Mouse (Mus musculus): ENCODE measurements around the gene Tomm40l. TPM values are rescaled to one million over a fixed set of nuclear protein-coding genes. Genes with fewer than 3 reads are reported as not detected.

Gene Tomm40l
- polyA plus RNA-seq, 1 experiment from 2014 or later, result 32.4 TPM

- Histone ChIP-seq H3K36me3 (ENCODE audit: control insufficient read depth, insufficient read depth, low read length) (no peaks in the 10 kb centered on the region), H3K27ac (ENCODE audit: low read depth, low read length) (no peak overlapping the region), H3K27me3 (replicated peaks; ENCODE audit: control insufficient read depth, insufficient read depth, low read length) (no peaks in the 10 kb centered on the region), H3K4me2 (0 out of 2 replicates have a peak overlapping the region, but pooled peaks have one; percentile 20), H3K9ac (ENCODE audit: low read depth, low read length) (no peak overlapping the region), H3K4me3 (ENCODE audit: low read depth, low read length) (no peak overlapping the region), H3K9me3 (ENCODE audit: control insufficient read depth, low read length) (no peaks in the 10 kb centered on the region), H3K4me1 (replicated peaks; ENCODE audit: control insufficient read depth, insufficient read depth, low read length) (peaks cover 5% of the 10 kb centered on the region; the same call in 1 of the 2 replicates)
- DNase-seq (ENCODE audit: low spot score) (no peak), ATAC-seq (replicated peaks; ENCODE audit: low FRiP score) (no peak)
- 51% methylated on average over 4 of the region's 4 CpGs for WGBS
Measured at GRCm38 (mm10) chr1:171226780-171227179, 4.5 kb upstream of the Tomm40l start.

- Histone ChIP-seq H3K27me3 (replicated peaks; ENCODE audit: control insufficient read depth, insufficient read depth, low read length) (no peaks in the 10 kb centered on the region), H3K27ac (ENCODE audit: low read depth, low read length) (peak within 1 kb of the TSS; percentile 88), H3K4me3 (ENCODE audit: low read depth, low read length) (peak within 1 kb of the TSS; percentile 41), H3K9ac (ENCODE audit: low read depth, low read length) (peak within 1 kb of the TSS; percentile 61), H3K4me2 (peak within 1 kb of the TSS; percentile 49), H3K36me3 (ENCODE audit: control insufficient read depth, insufficient read depth, low read length) (no peaks in the 10 kb centered on the region), H3K9me3 (ENCODE audit: control insufficient read depth, low read length) (no peaks in the 10 kb centered on the region), H3K4me1 (replicated peaks; ENCODE audit: control insufficient read depth, insufficient read depth, low read length) (peaks cover 10% of the 10 kb centered on the region)
- 69% methylated on average over 5 of the region's 5 CpGs for WGBS
- no peak for DNase-seq (ENCODE audit: low spot score)
- no peak for ATAC-seq (replicated peaks; ENCODE audit: low FRiP score)
Measured at GRCm38 (mm10) chr1:171224857-171225256, 2.5 kb upstream of the Tomm40l start, which contains the start of gene Apoa2. TSS of gene Apoa2 (plus strand) at chr1:171225054.

- H3K36me3 ChIP-seq (ENCODE audit: control insufficient read depth, insufficient read depth, low read length), result no peaks in the 10 kb centered on the region
- no peak for DNase-seq (ENCODE audit: low spot score)
- H3K9ac ChIP-seq (ENCODE audit: low read depth, low read length), result no peak overlapping the region
- no peak for ATAC-seq (replicated peaks; ENCODE audit: low FRiP score)
- H3K9me3 ChIP-seq (ENCODE audit: control insufficient read depth, low read length), result no peaks in the 10 kb centered on the region
- H3K27me3 ChIP-seq (replicated peaks; ENCODE audit: control insufficient read depth, insufficient read depth, low read length), result no peaks in the 10 kb centered on the region
- no peak overlapping the region; the same call in 1 of the 2 replicates for H3K4me2 ChIP-seq
- no peak overlapping the region for H3K4me3 ChIP-seq (ENCODE audit: low read depth, low read length)
- peaks cover 10% of the 10 kb centered on the region for H3K4me1 ChIP-seq (replicated peaks; ENCODE audit: control insufficient read depth, insufficient read depth, low read length)
- WGBS, result 64% methylated on average over 2 of the region's 2 CpGs
- peak overlapping the region; percentile 88 for H3K27ac ChIP-seq (ENCODE audit: low read depth, low read length)
Measured at GRCm38 (mm10) chr1:171223796-171224195, 1.5 kb upstream of the Tomm40l start.

GRCm38 (mm10) chr1:171223168-171223567 is 854 bp upstream of the Tomm40l start:
- Histone ChIP-seq H3K4me1 (replicated peaks; ENCODE audit: control insufficient read depth, insufficient read depth, low read length) (peaks cover 10% of the 10 kb centered on the region), H3K9me3 (ENCODE audit: control insufficient read depth, low read length) (no peaks in the 10 kb centered on the region), H3K4me3 (ENCODE audit: low read depth, low read length) (peak overlapping the region; percentile 68), H3K4me2 (peak overlapping the region; percentile 90), H3K27me3 (replicated peaks; ENCODE audit: control insufficient read depth, insufficient read depth, low read length) (no peaks in the 10 kb centered on the region), H3K36me3 (ENCODE audit: control insufficient read depth, insufficient read depth, low read length) (no peaks in the 10 kb centered on the region), H3K9ac (ENCODE audit: low read depth, low read length) (peak overlapping the region; percentile 71), H3K27ac (ENCODE audit: low read depth, low read length) (peak overlapping the region; percentile 88)
- 75% methylated on average over 6 of the region's 6 CpGs for WGBS
- no peak for ATAC-seq (replicated peaks; ENCODE audit: low FRiP score)
- no peak for DNase-seq (ENCODE audit: low spot score)

GRCm38 (mm10) chr1:171221281-171222193 is 777 bp downstream of the Tomm40l start:
- ATAC-seq (replicated peaks; ENCODE audit: low FRiP score) (no peak), DNase-seq (ENCODE audit: low spot score) (no peak)
- Histone ChIP-seq H3K4me3 (ENCODE audit: low read depth, low read length) (peak overlapping the region; percentile 68), H3K4me1 (replicated peaks; ENCODE audit: control insufficient read depth, insufficient read depth, low read length) (peaks cover 10% of the 10 kb centered on the region), H3K27me3 (replicated peaks; ENCODE audit: control insufficient read depth, insufficient read depth, low read length) (no peaks in the 10 kb centered on the region), H3K36me3 (ENCODE audit: control insufficient read depth, insufficient read depth, low read length) (no peaks in the 10 kb centered on the region), H3K27ac (ENCODE audit: low read depth, low read length) (peak overlapping the region; percentile 28), H3K9ac (ENCODE audit: low read depth, low read length) (peak overlapping the region; percentile 68), H3K4me2 (peak overlapping the region; percentile 90), H3K9me3 (ENCODE audit: control insufficient read depth, low read length) (no peaks in the 10 kb centered on the region)
- 6% methylated on average over 22 of the region's 22 CpGs for WGBS

GRCm38 (mm10) chr1:171220871-171221270 is 1.4 kb downstream of the Tomm40l start:
- Histone ChIP-seq H3K27me3 (replicated peaks; ENCODE audit: control insufficient read depth, insufficient read depth, low read length) (no peaks in the 10 kb centered on the region), H3K4me1 (replicated peaks; ENCODE audit: control insufficient read depth, insufficient read depth, low read length) (peaks cover 10% of the 10 kb centered on the region), H3K9ac (ENCODE audit: low read depth, low read length) (peak overlapping the region; percentile 68; the same call in 1 of the 2 replicates), H3K4me2 (peak overlapping the region; percentile 90), H3K27ac (ENCODE audit: low read depth, low read length) (peak overlapping the region; percentile 28), H3K36me3 (ENCODE audit: control insufficient read depth, insufficient read depth, low read length) (no peaks in the 10 kb centered on the region), H3K4me3 (ENCODE audit: low read depth, low read length) (peak overlapping the region; percentile 68), H3K9me3 (ENCODE audit: control insufficient read depth, low read length) (no peaks in the 10 kb centered on the region)
- ATAC-seq (replicated peaks; ENCODE audit: low FRiP score), result no peak; the same call in 1 of the 2 replicates
- 12% methylated on average over 10 of the region's 10 CpGs for WGBS
- DNase-seq (ENCODE audit: low spot score), result peak; percentile 80

GRCm38 (mm10) chr1:171216241-171216955 is 5.9 kb downstream of the Tomm40l start:
- H3K4me1 ChIP-seq (replicated peaks; ENCODE audit: control insufficient read depth, insufficient read depth, low read length), result peaks cover 6% of the 10 kb centered on the region
- H3K4me3 ChIP-seq (ENCODE audit: low read depth, low read length), result no peak overlapping the region
- H3K27me3 ChIP-seq (replicated peaks; ENCODE audit: control insufficient read depth, insufficient read depth, low read length), result 0 out of 2 replicates have a peak, but pooled peaks cover 2% of the 10 kb centered on the region
- WGBS, result 73% methylated on average over 18 of the region's 18 CpGs
- no peak for ATAC-seq (replicated peaks; ENCODE audit: low FRiP score)
- no peak overlapping the region for H3K27ac ChIP-seq (ENCODE audit: low read depth, low read length)
- no peak for DNase-seq (ENCODE audit: low spot score)
- no peak overlapping the region for H3K9ac ChIP-seq (ENCODE audit: low read depth, low read length)
- H3K4me2 ChIP-seq, result no peak overlapping the region
- no peaks in the 10 kb centered on the region for H3K36me3 ChIP-seq (ENCODE audit: control insufficient read depth, insufficient read depth, low read length)
- no peaks in the 10 kb centered on the region for H3K9me3 ChIP-seq (ENCODE audit: control insufficient read depth, low read length)

- Histone ChIP-seq H3K9me3 (ENCODE audit: control insufficient read depth, low read length) (no peaks in the 10 kb centered on the region), H3K9ac (ENCODE audit: low read depth, low read length) (no peak within 1 kb of the TSS), H3K4me1 (replicated peaks; ENCODE audit: control insufficient read depth, insufficient read depth, low read length) (peaks cover 7% of the 10 kb centered on the region; the same call in 1 of the 2 replicates), H3K36me3 (ENCODE audit: control insufficient read depth, insufficient read depth, low read length) (no peaks in the 10 kb centered on the region), H3K4me2 (no peak within 1 kb of the TSS), H3K4me3 (ENCODE audit: low read depth, low read length) (no peak within 1 kb of the TSS), H3K27ac (ENCODE audit: low read depth, low read length) (no peak within 1 kb of the TSS), H3K27me3 (replicated peaks; ENCODE audit: control insufficient read depth, insufficient read depth, low read length) (peaks cover 2% of the 10 kb centered on the region; the same call in 1 of the 2 replicates)
- no peak for DNase-seq (ENCODE audit: low spot score)
- ATAC-seq (replicated peaks; ENCODE audit: low FRiP score), result no peak
- 75% methylated on average over 10 of the region's 10 CpGs for WGBS
Measured at GRCm38 (mm10) chr1:171213801-171214496, 8.4 kb downstream of the Tomm40l start, which contains the start of gene Nr1i3. TSS of gene Nr1i3 (plus strand) at chr1:171213970.

Measured in liver, embryonic 11.5 days (tissue).